In the genomic region with DNA sequence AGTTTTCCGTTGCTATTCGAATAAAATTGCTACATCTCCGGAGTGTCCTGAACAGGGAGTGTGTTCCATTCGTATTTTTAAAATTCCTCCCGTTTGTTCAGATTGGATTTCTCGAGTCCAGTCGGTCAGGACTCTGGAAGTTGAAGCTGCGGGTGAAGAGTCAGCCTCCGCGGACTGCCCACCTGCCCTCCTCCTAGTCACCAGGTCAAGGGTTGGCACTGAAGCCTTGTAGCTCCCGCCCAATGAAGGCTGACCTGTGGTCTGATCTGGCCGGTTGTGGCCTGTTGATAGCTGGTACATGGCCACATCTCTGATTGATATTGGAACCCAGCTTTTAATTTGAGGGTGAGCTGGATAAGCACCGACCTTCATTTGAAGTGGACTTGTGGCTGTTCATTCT, we compare ENCODE assay signal across 9 mouse cellular contexts. TPM values are rescaled to one million over a fixed set of nuclear protein-coding genes. Genes with fewer than 3 reads are reported as not detected.
DNase-seq lines count a peak whose midpoint lies in the region; ATAC-seq and TF ChIP-seq lines count a peak whose summit lies in the region.
"Had no signal": no experiment of that assay in that cellular context is flagged by ENCODE, and none has a peak within 500 bp of the region (broad histone marks: within the 10 kb centered on the region; RNA-seq: fewer than 3 reads in every experiment).

No protein-coding gene starts in this region.

- no peak overlapping the region for H3K27ac ChIP-seq in forebrain, embryonic 13.5 days
- H3K27ac ChIP-seq in lung, embryonic 14.5 days (ENCODE audit: low read depth): peak overlapping the region; percentile 94

- no peaks in the 10 kb centered on the region for H3K36me3 ChIP-seq in forebrain, embryonic 13.5 days (ENCODE audit: poor library complexity, severe bottlenecking)
- H3K36me3 ChIP-seq in lung, embryonic 14.5 days (ENCODE audit: insufficient read depth): no peaks in the 10 kb centered on the region

- no peaks in the 10 kb centered on the region for H3K27me3 ChIP-seq in forebrain, embryonic 13.5 days
- H3K27me3 ChIP-seq in lung, embryonic 14.5 days (ENCODE audit: insufficient read depth, low read length): no peaks in the 10 kb centered on the region
- H3K27me3 ChIP-seq: Patski had no signal

- H3K9me3 ChIP-seq in forebrain, embryonic 13.5 days (replicated peaks): no peaks in the 10 kb centered on the region
- no peaks in the 10 kb centered on the region for H3K9me3 ChIP-seq in lung, embryonic 14.5 days (ENCODE audit: low read depth, low read length)

- peak overlapping the region; percentile 98 for H3K9ac ChIP-seq in forebrain, embryonic 13.5 days
- H3K9ac ChIP-seq in lung, embryonic 14.5 days: peak overlapping the region; percentile 98

- 2% methylated on average over 13 of the region's 13 CpGs for WGBS in forebrain, embryonic 13.5 days
- 1% methylated on average over 13 of the region's 13 CpGs for WGBS in lung, embryonic 14.5 days

- TF ChIP-seq POLR2A in brain, embryonic 14.5 days (IDR thresholded peaks at IDR 0.05; ENCODE audit: borderline replicate concordance, extremely low read depth, insufficient read depth, insufficient read length, poor library complexity, severe bottlenecking): no peak

- peak overlapping the region; percentile 96 for H3K4me2 ChIP-seq in forebrain, embryonic 13.5 days
- H3K4me2 ChIP-seq in lung, embryonic 14.5 days: peak overlapping the region; percentile 82

- H3K4me3 ChIP-seq in forebrain, embryonic 13.5 days: peak overlapping the region; percentile 97
- H3K4me3 ChIP-seq in lung, embryonic 14.5 days (ENCODE audit: low read depth, low read length): peak overlapping the region; percentile 98

- peaks cover 40% of the 10 kb centered on the region for H3K4me1 ChIP-seq in forebrain, embryonic 13.5 days
- no peaks in the 10 kb centered on the region; the same call in none of the 2 replicates for H3K4me1 ChIP-seq in lung, embryonic 14.5 days (ENCODE audit: insufficient read depth)

- intact Hi-C loops in gastrocnemius, postnatal 36 days (cut with DNase I): loop anchor here (10.0 kb wide), 1 partner anchor 325 kb away; no protein-coding TSS in a partner anchor

- peak; percentile 50 for DNase-seq in gastrocnemius, adult 18-20 months (ENCODE audit: low spot score)
- no peak for DNase-seq in gastrocnemius, postnatal 36 days
- peak; percentile 32 for DNase-seq in brain, embryonic 14.5 days (ENCODE audit: low read depth)
- peak; percentile 76 for DNase-seq in kidney, adult 18-20 months
- peak; percentile 41 for DNase-seq in lung, embryonic 14.5 days
- DNase-seq in retina, embryonic 14.5 days (ENCODE audit: low spot score): peak; percentile 49
- no peak for DNase-seq in right cerebral cortex, postnatal 14 days

- TF ChIP-seq CTCF in brain, embryonic 14.5 days (IDR thresholded peaks at IDR 0.05; ENCODE audit: borderline replicate concordance, extremely low read depth, insufficient read depth, insufficient read length): no peak
- TF ChIP-seq CTCF in lung, embryonic 14.5 days (IDR thresholded peaks at IDR 0.05; ENCODE audit: low read depth): no peak

- ATAC-seq in forebrain, embryonic 13.5 days: no peak
- ATAC-seq in lung, embryonic 14.5 days (ENCODE audit: insufficient read depth): no peak

RNA-seq across cellular contexts. Expression of gene Mkln1, which starts 1.0 kb away (rescaled TPM):
- total RNA-seq in gastrocnemius, adult 18-20 months (2021): 100 to 1,000 TPM; 142 to 160 TPM
- total RNA-seq in gastrocnemius, postnatal 36 days (2021): 100 to 1,000 TPM; 140 to 143 TPM
- polyA plus RNA-seq in brain, embryonic 14.5 days (2012; rRNA removed): 45.4 and 47.9 TPM in 2 replicates
- polyA plus RNA-seq in forebrain, embryonic 13.5 days (2015; fragmentation: Nextera tagmentation; extraction: Ambion mirVana): 156 and 182 TPM in 2 replicates
- 179 and 184 TPM in 2 replicates for polyA plus RNA-seq in lung, embryonic 14.5 days (2014; fragmentation: Nextera tagmentation; extraction: Ambion mirVana)

Comparison
In these comparisons a context has a peak if more than half of its experiments do, and no peak if none do; other contexts are left out.
1. DNase-seq: peak in gastrocnemius, adult 18-20 months (single experiment), brain, embryonic 14.5 days (single experiment), kidney, adult 18-20 months (single experiment), lung, embryonic 14.5 days (single experiment) and retina, embryonic 14.5 days (single experiment); none in gastrocnemius, postnatal 36 days (0 of 2) and right cerebral cortex, postnatal 14 days (single experiment).